ENCODE assay signal across 15 mouse cellular contexts in the genomic region with DNA sequence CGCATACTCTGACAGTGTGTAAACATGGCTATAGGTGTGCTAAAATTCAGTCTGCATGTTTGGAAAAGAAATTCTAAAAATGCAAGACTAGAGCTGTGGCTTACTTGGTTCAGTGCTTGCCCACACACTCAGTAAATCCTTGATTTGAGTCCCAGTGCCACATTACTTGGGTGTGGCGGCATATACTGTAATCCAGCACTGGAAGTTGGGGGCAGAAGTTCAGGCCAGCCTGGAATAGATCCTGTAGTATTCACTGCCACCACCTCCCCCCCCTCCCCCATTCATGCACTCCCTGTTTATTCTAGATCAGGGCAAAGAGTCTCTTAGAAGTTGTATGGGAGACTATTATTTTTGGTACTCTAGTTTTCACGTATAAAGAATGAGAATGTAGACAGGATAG. TPM values are rescaled to one million over a fixed set of nuclear protein-coding genes. Genes with fewer than 3 reads are reported as not detected.
"Had no signal": no experiment of that assay in that cellular context is flagged by ENCODE, and none has a peak within 500 bp of the region (broad histone marks: within the 10 kb centered on the region; RNA-seq: fewer than 3 reads in every experiment).

No protein-coding gene starts in this region.

- H3K9me3 ChIP-seq: limb, embryonic 10.5 days; liver, embryonic 15.5 days had no signal

- H3K9ac ChIP-seq: limb, embryonic 13.5 days; liver, embryonic 15.5 days had no signal

- H3K4me3 ChIP-seq: layer of hippocampus, adult 2 months; limb, embryonic 10.5 days; limb, embryonic 13.5 days; liver, embryonic 15.5 days had no signal

- H3K27ac ChIP-seq: kidney, postnatal 0 days; layer of hippocampus, adult 2 months; limb, embryonic 10.5 days; limb, embryonic 13.5 days; liver, embryonic 15.5 days had no signal

- H3K27me3 ChIP-seq: limb, embryonic 13.5 days; liver, embryonic 15.5 days had no signal

- H3K4me1 ChIP-seq: liver, embryonic 15.5 days had no signal

- H3K4me2 ChIP-seq: limb, embryonic 13.5 days; liver, embryonic 11.5 days; liver, embryonic 15.5 days; midbrain, embryonic 11.5 days had no signal

- H3K36me3 ChIP-seq: limb, embryonic 10.5 days; limb, embryonic 13.5 days; liver, embryonic 15.5 days had no signal

- DNase-seq: kidney, adult 2 months; kidney, postnatal 25 days; layer of hippocampus, adult 9-11 months; lung, adult 2 months; midbrain, embryonic 14.5 days; thymus, postnatal 25 days had no signal

RNA-seq across cellular contexts. Expression of gene Pard3, which starts 52.1 kb away (rescaled TPM):
- total RNA-seq: megakaryocyte progenitor cell, adult 5-6 weeks; megakaryocyte-erythroid progenitor cell, adult 5-6 weeks had no signal
